Mouse (Mus musculus) hindbrain, embryonic 15.5 days (tissue): ENCODE results near the gene Top2a. TPM values are rescaled to one million over a fixed set of nuclear protein-coding genes. Genes with fewer than 3 reads are reported as not detected.

Experiments used
- ATAC-seq: fragments of 200-750 bp; cut with Nextera tagmentation; 2 replicates; pipeline ENCODE4 v1.8.0; 2017; ENCODE audit warnings: low read depth, moderate number of reproducible peaks, moderate TSS enrichment; ENCODE audit not compliant: low FRiP score
- H3K27ac ChIP-seq: fragments of 300-500 bp; sonication (generic); replicated peaks from 2 replicates; pipeline ENCODE4 v1.5.1; 2015; ENCODE audit warnings: mild to moderate bottlenecking, inconsistent platforms
- H3K27me3 ChIP-seq: fragments of 300-500 bp; sonication (generic); 2 replicates; pipeline ENCODE4 v1.6.1; 2015; ENCODE audit warnings: control low read depth, inconsistent platforms
- H3K36me3 ChIP-seq: fragments of 300-500 bp; sonication (generic); 2 replicates; pipeline ENCODE4 v1.6.1; 2015; ENCODE audit warnings: control low read depth, inconsistent platforms
- H3K4me1 ChIP-seq: fragments of 300-500 bp; sonication (generic); replicated peaks from 2 replicates; pipeline ENCODE4 v1.6.1; 2015; ENCODE audit warnings: control low read depth, inconsistent platforms
- H3K4me2 ChIP-seq: fragments of 300-500 bp; sonication (generic); 2 replicates; pipeline ENCODE4 v1.6.1; 2015; ENCODE audit warnings: moderate library complexity, mild to moderate bottlenecking, inconsistent platforms
- H3K4me3 ChIP-seq: fragments of 300-500 bp; sonication (generic); 2 replicates; pipeline ENCODE4 v1.5.1; 2015; ENCODE audit warnings: mild to moderate bottlenecking, inconsistent platforms
- H3K9ac ChIP-seq: fragments of 300-500 bp; sonication (generic); 2 replicates; pipeline ENCODE4 v1.6.1; 2015; ENCODE audit warnings: inconsistent platforms
- H3K9me3 ChIP-seq: fragments of 300-500 bp; sonication (generic); 2 replicates; pipeline ENCODE4 v1.6.1; 2016; ENCODE audit warnings: control low read depth, inconsistent platforms
- WGBS: fragments of 180-500 bp; shearing (Covaris S2); methylation state at CpG from one replicate; pipeline ENCODE4 v1.1.7; 2015; 5-methylcytosine and 5-hydroxymethylcytosine counted together
- polyA plus RNA-seq: library from polyadenylated mRNA; unstranded; fragments of >200 nt; fragmentation: Nextera tagmentation; extraction: Ambion mirVana; gene quantifications from 2 replicates; pipeline ENCODE4 v1.2.1, GENCODE M21; 2015

The Top2a gene
- polyA plus RNA-seq, 1 experiment from 2014 or later, result 43.7 TPM

DNA sequence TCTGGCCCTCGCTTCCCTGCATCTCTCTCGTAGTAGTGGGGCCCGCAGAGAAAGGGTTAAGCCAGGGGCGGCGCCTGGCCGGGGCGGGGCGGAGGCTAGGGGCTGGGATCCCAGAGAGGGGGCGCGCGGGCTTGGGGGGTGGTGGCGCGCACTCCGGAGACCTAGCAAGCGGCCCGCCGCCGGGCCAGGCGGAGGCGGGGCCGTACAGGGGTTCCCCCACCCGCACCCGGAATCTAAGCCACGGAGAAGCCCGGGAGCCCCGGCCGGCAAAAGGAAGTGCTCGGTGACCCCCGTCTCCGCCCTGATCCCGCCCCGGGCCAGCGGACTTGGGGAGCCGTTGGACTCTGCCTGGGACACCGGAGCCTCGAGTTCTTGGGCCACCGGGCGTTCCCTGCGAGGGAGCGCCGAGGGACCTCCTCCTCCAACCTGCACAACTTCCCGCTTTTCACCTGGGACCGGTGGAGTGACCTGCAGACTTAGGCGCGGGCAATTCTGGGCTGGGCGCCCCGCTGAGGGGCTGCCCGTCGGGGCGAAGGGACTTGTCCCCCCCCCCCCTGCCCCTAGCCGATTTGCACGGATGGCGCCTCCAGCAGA is 63.6 kb downstream of the Top2a start:
- H3K27ac ChIP-seq, result peak overlapping the region; percentile 85
- peak; percentile 24 for ATAC-seq
- peak overlapping the region; percentile 71 for H3K4me3 ChIP-seq
- peaks cover 72% of the 10 kb centered on the region for H3K4me1 ChIP-seq
- H3K27me3 ChIP-seq, result no peaks in the 10 kb centered on the region
- H3K4me2 ChIP-seq, result peak overlapping the region; percentile 98
- under 1% methylated on average over 44 of the region's 53 CpGs for WGBS
- H3K9me3 ChIP-seq, result no peaks in the 10 kb centered on the region
- peak overlapping the region; percentile 61 for H3K9ac ChIP-seq
- no peaks in the 10 kb centered on the region for H3K36me3 ChIP-seq

DNA sequence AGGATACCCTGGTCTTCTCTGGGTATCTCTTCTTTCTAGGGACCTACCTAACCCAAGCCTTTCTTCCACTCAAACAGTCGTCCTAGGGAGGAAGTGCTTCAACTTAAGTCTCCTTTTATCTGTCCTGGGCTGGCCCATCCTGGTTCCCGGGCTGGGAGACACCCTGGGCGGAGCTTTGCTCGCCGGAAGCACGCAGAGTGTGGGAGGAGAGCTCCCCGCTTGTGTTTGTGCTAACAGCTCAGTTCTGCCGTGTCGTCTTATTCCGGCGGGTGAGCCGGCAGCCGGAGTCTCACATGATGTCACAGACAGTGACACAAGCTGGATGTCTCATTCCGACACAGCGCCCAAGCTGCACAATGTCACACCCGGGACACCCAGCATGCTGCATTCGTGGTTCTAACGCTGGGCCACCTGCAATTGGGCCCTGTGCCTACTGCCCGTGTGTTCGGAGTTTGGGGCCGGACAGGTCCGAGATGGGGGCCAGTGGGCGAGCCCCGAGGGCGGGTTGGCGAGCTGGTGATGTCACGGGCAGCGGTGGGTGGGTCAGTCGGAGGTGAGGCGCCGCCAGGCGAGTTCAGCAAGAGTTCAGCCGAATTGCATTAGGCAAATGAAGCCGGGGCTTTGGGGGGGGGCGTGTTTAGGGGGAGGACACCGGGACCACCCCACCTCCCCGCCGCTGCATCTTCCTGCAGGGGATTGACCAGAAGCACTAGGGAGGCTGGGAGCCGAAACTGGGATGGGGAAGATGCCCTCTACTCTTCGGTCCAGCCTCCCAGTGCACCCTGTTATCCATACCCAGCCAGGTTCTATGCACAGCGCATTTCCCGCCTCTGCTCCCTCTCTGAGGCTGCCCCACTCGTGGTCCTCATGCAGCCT is 64.3 kb downstream of the Top2a start:
- Histone ChIP-seq H3K4me2 (peak overlapping the region; percentile 98), H3K27ac (peak overlapping the region; percentile 85), H3K9ac (peak overlapping the region; percentile 61), H3K4me3 (peak overlapping the region; percentile 71), H3K36me3 (no peaks in the 10 kb centered on the region), H3K27me3 (no peaks in the 10 kb centered on the region), H3K4me1 (peaks cover 72% of the 10 kb centered on the region), H3K9me3 (no peaks in the 10 kb centered on the region)
- WGBS, result under 1% methylated on average over 42 of the region's 43 CpGs
- ATAC-seq, result peak; percentile 21; the same call in 1 of the 2 replicates

DNA sequence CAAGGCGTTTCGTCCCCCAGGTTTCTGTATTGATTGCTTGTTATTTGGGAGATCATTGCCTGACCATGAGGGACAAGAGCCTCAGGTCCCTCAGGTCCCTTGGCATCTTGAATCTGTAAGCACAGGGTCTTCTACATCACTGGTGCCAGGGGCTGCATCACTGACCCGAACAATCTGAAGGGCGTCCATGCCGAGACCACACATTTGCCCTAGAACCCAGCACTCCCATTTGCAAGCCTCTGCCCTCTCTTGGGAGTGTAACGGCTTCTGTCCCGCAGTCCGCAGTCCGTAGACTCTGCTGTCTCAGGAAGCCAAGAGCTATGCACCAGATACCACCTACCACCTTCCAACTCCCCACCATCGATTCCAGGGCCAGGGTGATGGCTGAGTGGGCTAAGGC is 67.6 kb downstream of the Top2a start:
- Histone ChIP-seq H3K4me1 (peaks cover 58% of the 10 kb centered on the region), H3K9ac (no peak overlapping the region), H3K4me2 (no peak overlapping the region), H3K27me3 (no peaks in the 10 kb centered on the region), H3K4me3 (no peak overlapping the region), H3K9me3 (no peaks in the 10 kb centered on the region), H3K36me3 (no peaks in the 10 kb centered on the region), H3K27ac (no peak overlapping the region)
- 83% methylated on average over 9 of the region's 10 CpGs for WGBS
- no peak for ATAC-seq

DNA sequence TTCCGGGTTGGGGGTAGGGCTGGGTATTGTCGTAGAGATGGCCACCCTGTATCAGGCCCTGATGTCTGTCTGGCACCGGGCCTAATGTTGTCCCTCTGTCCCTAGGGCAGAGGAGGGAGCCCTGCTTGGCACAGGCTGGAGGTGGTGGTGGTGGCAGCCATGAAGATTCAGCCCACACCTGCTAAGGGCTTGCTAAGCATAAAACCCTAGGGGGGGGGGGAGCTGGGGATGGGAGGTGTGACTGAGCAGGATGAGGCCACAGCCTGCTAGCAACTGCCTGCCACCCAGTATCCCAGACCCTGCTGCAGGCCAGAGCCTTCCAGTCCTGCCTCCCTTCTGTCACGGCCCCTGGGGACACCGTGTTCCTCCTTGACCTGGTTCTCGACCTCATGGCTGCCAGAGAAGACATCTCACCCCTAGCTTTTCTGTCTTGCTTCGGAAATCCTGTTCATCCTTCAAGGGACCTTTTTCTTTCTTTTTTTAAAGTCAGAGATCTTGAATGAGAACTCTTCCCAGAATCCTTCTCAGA is 68.2 kb downstream of the Top2a start:
- Histone ChIP-seq H3K4me1 (peaks cover 58% of the 10 kb centered on the region), H3K9ac (no peak overlapping the region)
- 42% methylated on average over 5 of the region's 7 CpGs for WGBS

DNA sequence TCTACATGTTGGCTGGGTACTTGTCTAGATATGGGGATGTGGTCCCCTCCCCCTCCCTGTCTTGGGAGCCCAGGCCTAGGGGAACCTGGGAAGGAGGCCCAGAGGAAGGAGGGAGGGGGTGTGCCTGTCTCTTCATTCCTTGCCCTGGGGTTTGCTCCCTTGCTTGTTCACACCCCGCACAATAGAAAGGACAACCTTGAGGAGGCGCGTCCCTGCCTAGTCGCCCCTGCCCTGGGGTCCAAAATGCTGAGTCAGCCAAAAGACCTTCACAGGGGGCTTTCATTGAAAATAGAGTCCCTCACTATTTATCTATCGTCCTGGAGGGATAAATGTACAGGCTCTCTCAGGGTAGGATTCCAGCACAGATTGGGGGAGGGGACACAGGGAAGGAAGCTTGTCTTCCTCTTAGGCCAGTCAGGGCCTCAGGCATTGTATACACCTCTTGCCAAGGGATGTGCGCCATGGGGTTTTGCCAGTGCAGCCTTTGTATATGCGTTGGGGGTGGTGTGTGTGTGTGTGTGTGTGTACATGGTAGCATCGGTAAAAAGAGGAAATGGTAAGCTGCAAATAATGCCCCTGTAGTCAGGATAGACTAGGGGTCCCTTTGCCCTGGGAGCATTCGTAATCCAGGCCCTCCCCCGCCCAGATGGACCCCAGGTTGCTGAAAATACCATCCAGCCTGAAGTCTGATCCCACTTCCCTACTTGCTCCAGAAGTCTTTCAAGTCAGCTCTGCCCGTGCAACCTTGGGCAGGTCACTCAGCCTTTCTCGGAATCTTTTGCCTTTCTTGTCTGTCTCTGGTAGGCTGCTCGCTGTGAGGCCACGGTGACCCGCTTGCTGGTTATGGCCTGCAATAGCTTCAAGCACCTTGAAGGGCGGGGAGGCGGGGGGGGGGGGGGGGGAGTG is 68.9 kb downstream of the Top2a start:
- Histone ChIP-seq H3K9ac (no peak overlapping the region; the same call in 1 of the 2 replicates), H3K9me3 (no peaks in the 10 kb centered on the region), H3K27me3 (no peaks in the 10 kb centered on the region), H3K4me1 (peaks cover 59% of the 10 kb centered on the region), H3K4me2 (peak overlapping the region; percentile 45), H3K27ac (peak overlapping the region; percentile 68), H3K36me3 (no peaks in the 10 kb centered on the region), H3K4me3 (no peak overlapping the region)
- 15% methylated on average over 15 of the region's 17 CpGs for WGBS
- ATAC-seq, result no peak

More for the DNA sequence above, 68.2 kb downstream of the Top2a start:
- Histone ChIP-seq H3K4me2 (no peak overlapping the region), H3K27ac (no peak overlapping the region), H3K9me3 (no peaks in the 10 kb centered on the region), H3K27me3 (no peaks in the 10 kb centered on the region), H3K36me3 (no peaks in the 10 kb centered on the region), H3K4me3 (no peak overlapping the region)
- no peak for ATAC-seq

GRCm38 (mm10) chr11:98954373-98954772 is 69.6 kb downstream of the Top2a start:
- WGBS, result 8% methylated on average over 10 of the region's 10 CpGs
- peak overlapping the region; percentile 45 for H3K4me2 ChIP-seq
- peak; percentile 3; the same call in 1 of the 2 replicates for ATAC-seq

GRCm38 (mm10) chr11:98953835-98954320 is 70.1 kb downstream of the Top2a start:
- Histone ChIP-seq H3K4me3 (no peak overlapping the region), H3K36me3 (no peaks in the 10 kb centered on the region), H3K27me3 (no peaks in the 10 kb centered on the region), H3K4me1 (peaks cover 56% of the 10 kb centered on the region), H3K9ac (no peak overlapping the region), H3K4me2 (peak overlapping the region; percentile 45), H3K27ac (peak overlapping the region; percentile 68; the same call in 1 of the 2 replicates), H3K9me3 (no peaks in the 10 kb centered on the region)
- 34% methylated on average over 13 of the region's 13 CpGs for WGBS
- ATAC-seq, result no peak

More at GRCm38 (mm10) chr11:98954373-98954772, 69.6 kb downstream of the Top2a start:
- Histone ChIP-seq H3K9me3 (no peaks in the 10 kb centered on the region), H3K27me3 (no peaks in the 10 kb centered on the region), H3K4me3 (no peak overlapping the region), H3K27ac (peak overlapping the region; percentile 68), H3K9ac (no peak overlapping the region), H3K36me3 (no peaks in the 10 kb centered on the region), H3K4me1 (peaks cover 59% of the 10 kb centered on the region)

- ATAC-seq, result no peak
- H3K27me3 ChIP-seq, result no peaks in the 10 kb centered on the region
- H3K4me2 ChIP-seq, result no peak overlapping the region
- no peak overlapping the region for H3K27ac ChIP-seq
- no peaks in the 10 kb centered on the region for H3K9me3 ChIP-seq
- no peak overlapping the region for H3K9ac ChIP-seq
- peaks cover 54% of the 10 kb centered on the region for H3K4me1 ChIP-seq
- 9% methylated on average over 2 of the region's 2 CpGs for WGBS
- no peaks in the 10 kb centered on the region for H3K36me3 ChIP-seq
- no peak overlapping the region for H3K4me3 ChIP-seq
These were observed 70.6 kb downstream of the Top2a start for GRCm38 (mm10) chr11:98953361-98953760.

DNA sequence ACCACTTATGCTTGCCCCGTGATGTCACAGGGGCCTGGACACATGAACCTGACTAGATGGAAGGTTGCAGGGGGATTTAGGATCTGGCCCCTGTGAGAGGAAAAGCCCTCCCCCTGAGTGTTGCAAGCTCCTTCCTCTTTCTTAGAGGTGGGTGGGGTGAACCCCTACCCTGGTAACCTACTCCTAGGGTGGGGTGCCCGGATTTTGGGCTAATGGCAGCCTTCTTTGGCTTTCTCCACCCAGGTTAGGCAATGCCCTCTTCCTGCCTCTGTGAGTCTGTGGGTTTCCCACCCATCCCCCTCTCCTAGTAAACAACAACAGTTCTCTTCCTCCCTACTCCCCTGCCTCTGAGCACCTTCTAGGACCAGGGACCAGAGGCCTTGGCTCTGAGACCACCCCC is 71.3 kb downstream of the Top2a start:
- Histone ChIP-seq H3K9ac (no peak overlapping the region), H3K4me3 (no peak overlapping the region), H3K27ac (no peak overlapping the region), H3K9me3 (no peaks in the 10 kb centered on the region), H3K36me3 (no peaks in the 10 kb centered on the region), H3K27me3 (no peaks in the 10 kb centered on the region), H3K4me1 (peaks cover 55% of the 10 kb centered on the region), H3K4me2 (no peak overlapping the region)
- no peak for ATAC-seq
- 73% methylated on average over 2 of the region's 2 CpGs for WGBS

GRCm38 (mm10) chr11:98952111-98952510 is 71.9 kb downstream of the Top2a start:
- Histone ChIP-seq H3K27me3 (no peaks in the 10 kb centered on the region), H3K9ac (no peak overlapping the region), H3K4me2 (no peak overlapping the region), H3K9me3 (no peaks in the 10 kb centered on the region), H3K36me3 (no peaks in the 10 kb centered on the region), H3K4me1 (peaks cover 61% of the 10 kb centered on the region), H3K27ac (no peak overlapping the region), H3K4me3 (no peak overlapping the region)
- 85% methylated on average over 1 of the region's 1 CpGs for WGBS
- no peak for ATAC-seq
